Mouse (Mus musculus) midbrain, embryonic 15.5 days (tissue): Measurements from ENCODE around the gene Nkapd1. TPM values are rescaled to one million over a fixed set of nuclear protein-coding genes. Genes with fewer than 3 reads are reported as not detected.

ENCODE experiments used
- ATAC-seq: fragments of 200-750 bp; cut with Nextera tagmentation; replicated peaks from 2 replicates; pipeline ENCODE4 v1.8.0; 2017; ENCODE audit warnings: moderate TSS enrichment
- H3K27ac ChIP-seq: fragments of 300-500 bp; sonication (generic); 2 replicates; pipeline ENCODE4 v1.5.1; 2015; ENCODE audit warnings: mild to moderate bottlenecking, inconsistent platforms
- H3K27me3 ChIP-seq: fragments of 300-500 bp; sonication (generic); replicated peaks from 2 replicates; pipeline ENCODE4 v1.6.1; 2015; ENCODE audit warnings: inconsistent platforms
- H3K36me3 ChIP-seq: fragments of 300-500 bp; sonication (generic); replicated peaks from 2 replicates; pipeline ENCODE4 v1.6.1; 2015; ENCODE audit warnings: inconsistent platforms
- H3K4me1 ChIP-seq: fragments of 300-500 bp; sonication (generic); 2 replicates; pipeline ENCODE4 v1.6.1; 2015; ENCODE audit warnings: inconsistent platforms
- H3K4me2 ChIP-seq: fragments of 300-500 bp; sonication (generic); 2 replicates; pipeline ENCODE4 v1.6.1; 2015; ENCODE audit warnings: inconsistent platforms, mild to moderate bottlenecking, moderate library complexity
- H3K4me3 ChIP-seq: fragments of 300-500 bp; sonication (generic); 2 replicates; pipeline ENCODE4 v1.5.1; 2015; ENCODE audit warnings: mild to moderate bottlenecking, inconsistent platforms
- H3K9ac ChIP-seq: fragments of 300-500 bp; sonication (generic); 2 replicates; pipeline ENCODE4 v1.6.1; 2015; ENCODE audit warnings: mild to moderate bottlenecking, inconsistent platforms
- H3K9me3 ChIP-seq: fragments of 300-500 bp; sonication (generic); 2 replicates; pipeline ENCODE4 v1.6.1; 2016; ENCODE audit warnings: inconsistent platforms
- WGBS: fragments of 180-500 bp; shearing (Covaris S2); methylation state at CpG from one replicate; pipeline ENCODE4 v1.1.7; 2015; ENCODE audit warnings: mixed read lengths; 5-methylcytosine and 5-hydroxymethylcytosine counted together
- polyA plus RNA-seq: library from polyadenylated mRNA; unstranded; fragments of >200 nt; fragmentation: Nextera tagmentation; extraction: Ambion mirVana; gene quantifications from 2 replicates; pipeline ENCODE4 v1.2.1, GENCODE M21; 2015

The Nkapd1 gene
- polyA plus RNA-seq, 1 experiment from 2014 or later: 20.3 TPM

DNA sequence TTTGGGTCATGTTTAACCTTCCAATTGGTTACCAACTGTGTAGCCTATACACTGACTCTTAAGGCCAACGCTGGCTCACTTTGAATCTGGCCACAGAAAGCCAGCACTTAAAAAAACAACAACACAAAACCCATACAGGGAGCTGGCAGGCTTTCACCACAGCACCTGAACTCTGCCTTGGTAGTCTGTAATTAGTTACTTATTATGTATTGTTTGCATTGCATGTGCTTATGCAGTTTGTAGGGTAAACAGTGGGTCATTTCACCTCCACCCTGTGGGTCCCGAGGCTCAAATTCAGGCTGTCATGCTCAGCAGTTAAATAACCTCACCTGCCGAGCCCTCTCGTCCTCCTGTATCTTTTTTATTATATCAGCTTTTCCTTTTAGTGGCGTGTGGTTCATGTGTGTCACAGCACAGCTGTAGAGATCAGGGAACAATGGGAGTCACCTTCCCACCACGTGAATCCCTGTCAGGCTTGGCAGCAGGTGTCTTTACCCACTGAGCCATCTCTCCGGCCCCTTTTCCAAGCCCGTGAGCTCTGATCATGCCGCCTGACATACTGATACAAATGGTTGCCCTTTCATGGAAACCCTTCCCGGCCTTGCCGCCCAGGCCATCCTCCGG, 22.4 kb downstream of the Nkapd1 start:
- H3K9ac ChIP-seq: no peak overlapping the region
- no peak overlapping the region for H3K27ac ChIP-seq
- H3K36me3 ChIP-seq: peaks cover 38% of the 10 kb centered on the region
- ATAC-seq: no peak
- H3K4me3 ChIP-seq: no peak overlapping the region
- no peaks in the 10 kb centered on the region for H3K9me3 ChIP-seq
- 78% methylated on average over 12 of the region's 12 CpGs for WGBS
- H3K27me3 ChIP-seq: no peaks in the 10 kb centered on the region
- H3K4me2 ChIP-seq: no peak overlapping the region
- no peaks in the 10 kb centered on the region for H3K4me1 ChIP-seq

DNA sequence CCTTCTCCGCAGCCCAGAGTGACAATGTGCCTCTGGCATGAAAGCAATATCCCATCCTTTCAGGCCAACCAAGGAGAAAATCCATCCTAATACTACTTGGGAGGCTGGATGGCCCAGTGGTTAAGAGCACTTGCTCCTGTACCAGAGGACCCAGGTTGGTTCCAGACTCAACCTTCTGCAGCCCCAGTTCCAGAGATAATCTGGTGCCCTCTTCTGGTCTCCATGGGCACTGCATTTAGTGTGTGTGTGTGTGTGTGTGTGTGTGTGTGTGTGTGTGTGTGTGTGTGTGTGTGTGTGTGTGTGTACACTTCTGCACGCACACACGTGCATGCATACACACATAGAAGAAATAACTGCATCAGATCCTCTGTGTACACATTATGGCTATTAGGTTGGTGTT, 23.7 kb downstream of the Nkapd1 start:
- no peak for ATAC-seq
- 100% methylated on average over 1 of the region's 3 CpGs for WGBS
- Histone ChIP-seq H3K9me3 (no peaks in the 10 kb centered on the region), H3K4me3 (no peak overlapping the region), H3K4me2 (no peak overlapping the region), H3K27ac (no peak overlapping the region), H3K9ac (no peak overlapping the region), H3K27me3 (no peaks in the 10 kb centered on the region), H3K36me3 (peaks cover 27% of the 10 kb centered on the region), H3K4me1 (no peaks in the 10 kb centered on the region)

DNA sequence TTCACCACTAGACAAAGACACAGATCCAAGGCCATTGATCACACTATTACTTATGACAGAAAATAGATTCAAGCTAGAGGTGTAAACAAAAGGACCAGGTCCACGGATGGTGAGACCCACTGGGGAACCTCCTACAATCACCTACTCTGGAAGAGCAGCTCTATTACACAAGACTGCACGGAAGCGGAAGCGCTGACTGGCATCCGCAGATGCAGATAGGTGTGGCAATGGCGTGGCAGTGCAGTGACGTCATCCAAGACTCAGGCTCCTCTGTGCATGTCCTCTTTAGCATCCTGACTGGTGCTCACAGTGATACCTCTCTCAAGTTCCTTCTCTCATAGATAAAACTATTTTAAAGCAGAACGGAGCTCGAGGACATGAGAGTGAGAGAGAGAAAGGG, 24.3 kb downstream of the Nkapd1 start:
- Histone ChIP-seq H3K36me3 (peaks cover 21% of the 10 kb centered on the region), H3K9ac (no peak overlapping the region), H3K4me1 (no peaks in the 10 kb centered on the region), H3K27me3 (no peaks in the 10 kb centered on the region), H3K9me3 (no peaks in the 10 kb centered on the region), H3K4me3 (no peak overlapping the region), H3K27ac (no peak overlapping the region), H3K4me2 (no peak overlapping the region)
- WGBS: 89% methylated on average over 9 of the region's 9 CpGs
- ATAC-seq: no peak

DNA sequence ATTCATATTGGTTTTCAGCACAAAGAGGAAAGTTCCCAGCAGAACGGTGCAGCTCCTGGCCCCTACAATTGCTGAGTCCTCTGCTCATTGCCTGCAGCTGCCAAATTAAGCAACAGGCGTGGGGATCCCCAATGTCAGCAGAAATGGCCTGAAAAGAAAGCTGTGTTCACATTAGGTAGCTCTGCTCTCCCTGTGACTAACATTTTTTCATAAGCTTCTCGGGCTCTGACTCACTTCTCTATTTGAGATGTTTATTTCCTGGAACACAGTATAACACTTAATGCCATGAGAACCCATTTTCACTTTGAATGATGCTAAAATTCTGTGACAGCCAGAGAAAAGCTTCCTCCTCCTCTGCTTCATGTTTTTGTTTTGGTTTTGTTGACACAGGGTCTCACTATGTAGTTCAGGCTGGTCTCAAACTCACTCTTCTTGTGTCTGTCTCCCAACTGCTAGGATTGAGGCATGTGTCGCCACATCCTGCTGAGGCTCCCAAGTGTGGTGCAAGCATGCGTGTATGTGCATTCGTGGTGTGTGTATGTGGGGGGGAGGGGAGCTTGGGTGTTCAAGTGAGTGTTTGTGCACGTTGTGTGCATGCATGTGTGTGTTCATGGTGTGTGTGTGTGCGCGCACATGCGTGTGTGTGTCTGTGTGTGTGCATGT, 26.3 kb downstream of the Nkapd1 start:
- Histone ChIP-seq H3K36me3 (peaks cover 4% of the 10 kb centered on the region; the same call in 1 of the 2 replicates), H3K4me1 (no peaks in the 10 kb centered on the region), H3K27ac (no peak overlapping the region), H3K27me3 (no peaks in the 10 kb centered on the region), H3K9me3 (no peaks in the 10 kb centered on the region), H3K9ac (no peak overlapping the region), H3K4me3 (no peak overlapping the region), H3K4me2 (no peak overlapping the region)
- 81% methylated on average over 10 of the region's 10 CpGs for WGBS
- no peak for ATAC-seq

DNA sequence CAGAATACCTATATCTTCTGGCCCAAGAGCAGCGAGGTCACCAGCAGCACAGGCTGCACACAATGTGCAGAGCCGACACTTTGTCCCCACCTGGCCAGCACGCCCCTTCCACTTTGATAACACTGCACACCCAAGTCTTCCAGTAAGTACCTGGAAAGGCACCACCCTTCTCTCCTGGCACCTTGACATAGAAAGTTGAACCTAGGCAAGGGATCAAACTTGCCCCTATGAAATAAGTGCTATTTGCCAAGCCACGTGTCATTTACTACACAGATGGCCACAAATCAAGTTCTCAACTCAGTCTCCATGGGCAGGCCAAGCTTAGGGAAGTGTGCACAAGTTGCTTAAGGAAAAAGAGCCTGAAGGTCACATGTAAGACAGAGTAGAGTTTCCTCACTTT, 30.3 kb downstream of the Nkapd1 start:
- 81% methylated on average over 4 of the region's 4 CpGs for WGBS
- ATAC-seq: no peak
- Histone ChIP-seq H3K4me3 (no peak overlapping the region), H3K4me2 (no peak overlapping the region), H3K9me3 (no peaks in the 10 kb centered on the region), H3K4me1 (no peaks in the 10 kb centered on the region), H3K9ac (no peak overlapping the region), H3K36me3 (no peaks in the 10 kb centered on the region), H3K27me3 (no peaks in the 10 kb centered on the region), H3K27ac (no peak overlapping the region)

DNA sequence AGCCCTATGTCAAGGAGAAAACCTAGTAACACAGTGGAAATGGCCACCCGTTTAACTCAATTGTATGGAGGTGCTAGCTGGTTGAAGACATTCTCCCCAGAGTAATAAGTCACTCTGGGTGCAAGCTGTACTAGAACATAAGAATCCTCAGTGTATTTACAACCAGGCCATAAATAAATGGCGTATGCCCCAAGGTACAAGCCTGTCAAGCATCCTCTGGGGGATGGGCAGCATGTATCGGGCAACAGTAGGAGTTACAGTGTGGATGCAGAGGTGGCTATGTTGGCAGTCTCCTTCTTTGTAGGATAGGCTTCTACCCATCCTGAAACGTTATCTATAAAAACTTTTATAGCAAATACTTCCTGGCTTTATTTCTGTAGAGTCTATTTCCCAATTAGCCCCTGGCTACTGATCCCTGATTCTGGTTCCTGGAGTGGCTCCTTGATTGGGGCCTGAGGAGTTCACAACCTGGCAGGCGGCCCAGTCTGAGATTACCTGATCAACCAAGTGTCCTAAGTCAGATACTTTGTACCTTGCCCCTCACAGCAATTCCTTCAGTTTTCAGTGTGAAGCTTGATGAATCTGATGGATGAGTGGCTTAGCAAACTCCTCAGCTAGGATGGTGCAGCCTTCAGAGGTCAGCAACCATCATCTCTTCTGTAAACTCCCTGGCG, 32.0 kb downstream of the Nkapd1 start:
- no peak overlapping the region for H3K27ac ChIP-seq
- no peaks in the 10 kb centered on the region for H3K9me3 ChIP-seq
- H3K27me3 ChIP-seq: no peaks in the 10 kb centered on the region
- no peaks in the 10 kb centered on the region for H3K4me1 ChIP-seq
- H3K9ac ChIP-seq: no peak overlapping the region
- no peak overlapping the region for H3K4me2 ChIP-seq
- 86% methylated on average over 6 of the region's 6 CpGs for WGBS
- no peak for ATAC-seq
- no peak overlapping the region for H3K4me3 ChIP-seq
- H3K36me3 ChIP-seq: no peaks in the 10 kb centered on the region

DNA sequence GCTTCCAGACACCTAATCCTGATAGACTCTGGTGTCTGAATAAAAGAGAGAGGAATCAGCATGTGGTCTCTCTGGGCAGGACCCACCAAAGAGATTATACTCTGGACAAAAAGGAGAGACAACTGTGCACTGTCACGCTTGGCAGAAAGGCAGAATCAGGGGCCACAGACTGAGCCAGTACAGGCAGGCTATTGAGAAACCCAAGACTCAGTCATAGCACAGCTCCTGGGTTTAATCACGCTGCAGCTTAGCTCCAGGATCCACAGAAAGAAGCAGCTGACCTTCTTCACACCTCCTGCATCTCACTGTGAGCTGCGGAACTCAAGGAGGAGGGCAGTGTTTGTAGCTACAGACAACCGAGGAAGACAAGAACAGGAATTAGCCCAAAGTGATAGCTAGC, 36.9 kb downstream of the Nkapd1 start:
- Histone ChIP-seq H3K27me3 (no peaks in the 10 kb centered on the region), H3K9ac (no peak overlapping the region), H3K4me3 (no peak overlapping the region), H3K4me1 (no peaks in the 10 kb centered on the region), H3K9me3 (no peaks in the 10 kb centered on the region), H3K36me3 (no peaks in the 10 kb centered on the region), H3K27ac (no peak overlapping the region), H3K4me2 (no peak overlapping the region)
- WGBS: 5% methylated on average over 4 of the region's 4 CpGs
- no peak for ATAC-seq

DNA sequence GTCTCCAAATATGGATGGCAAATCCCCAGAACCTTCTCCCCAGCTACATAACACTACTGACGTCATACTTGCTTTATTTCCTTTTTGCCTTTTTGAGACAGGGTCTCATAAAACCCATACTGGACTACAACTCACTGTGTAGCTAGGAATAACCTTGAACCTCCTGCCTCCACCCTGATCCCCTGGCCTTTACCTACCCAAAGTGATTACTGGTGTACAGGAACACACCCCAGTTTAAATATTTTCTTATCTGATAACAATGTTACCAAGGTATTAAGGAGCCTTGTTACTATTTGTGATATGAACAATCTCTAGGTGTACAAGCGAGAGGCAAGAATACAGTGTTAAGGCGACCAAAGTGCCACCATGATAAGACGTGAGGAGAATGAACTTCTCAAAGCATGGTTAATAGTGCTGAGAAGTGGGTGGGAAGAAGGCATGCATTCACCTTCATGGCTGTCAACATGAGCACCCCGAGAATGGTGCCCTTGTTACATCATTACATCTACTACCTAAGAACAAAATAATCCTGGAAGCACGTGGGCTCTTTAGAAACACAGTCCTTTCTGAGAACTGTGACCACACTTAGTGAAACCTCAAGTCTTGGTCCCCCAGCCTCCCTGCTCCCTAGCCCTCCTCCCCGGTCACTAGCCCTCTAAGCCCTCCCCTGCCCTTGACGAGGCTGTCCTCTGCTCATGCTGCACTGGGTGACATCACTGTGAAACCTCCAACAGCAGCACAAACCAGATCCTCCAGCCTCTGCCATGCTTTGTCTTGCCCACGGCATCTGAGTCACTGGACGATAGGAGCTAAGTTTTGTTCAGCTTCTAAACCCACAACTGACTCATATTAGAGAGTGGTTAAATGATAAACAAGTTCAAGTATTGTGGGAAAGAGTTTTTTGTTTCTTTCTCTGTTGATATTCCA, 47.4 kb downstream of the Nkapd1 start:
- 83% methylated on average over 10 of the region's 10 CpGs for WGBS

DNA sequence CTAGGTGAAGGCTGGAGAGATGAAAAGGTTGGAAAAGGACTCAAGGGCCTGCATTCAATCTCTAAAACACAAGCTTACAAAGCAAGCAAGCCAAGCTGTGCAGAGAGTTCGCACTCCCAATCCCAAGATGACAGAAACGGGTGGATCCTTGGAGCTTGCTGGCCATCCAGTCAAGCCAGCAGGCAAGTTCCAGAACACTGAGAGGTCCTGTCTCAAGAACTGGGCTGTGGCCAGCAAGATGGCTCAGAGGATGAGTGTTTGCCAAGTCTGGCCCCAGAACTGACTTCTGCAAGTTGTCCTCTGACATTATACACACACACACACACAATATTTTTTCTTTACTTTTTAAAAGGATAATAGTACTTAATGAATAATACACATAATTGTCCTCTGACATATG, 49.4 kb downstream of the Nkapd1 start:
- 89% methylated on average over 2 of the region's 2 CpGs for WGBS
- Histone ChIP-seq H3K27me3 (no peaks in the 10 kb centered on the region), H3K4me2 (no peak overlapping the region), H3K4me1 (no peaks in the 10 kb centered on the region), H3K27ac (no peak overlapping the region), H3K36me3 (no peaks in the 10 kb centered on the region), H3K4me3 (no peak overlapping the region), H3K9ac (no peak overlapping the region), H3K9me3 (no peaks in the 10 kb centered on the region)
- ATAC-seq: no peak

More for the DNA sequence above, 47.4 kb downstream of the Nkapd1 start:
- Histone ChIP-seq H3K27ac (no peak overlapping the region), H3K4me1 (no peaks in the 10 kb centered on the region), H3K27me3 (no peaks in the 10 kb centered on the region), H3K36me3 (no peaks in the 10 kb centered on the region), H3K4me2 (no peak overlapping the region), H3K9me3 (no peaks in the 10 kb centered on the region), H3K4me3 (no peak overlapping the region), H3K9ac (no peak overlapping the region)
- no peak for ATAC-seq

DNA sequence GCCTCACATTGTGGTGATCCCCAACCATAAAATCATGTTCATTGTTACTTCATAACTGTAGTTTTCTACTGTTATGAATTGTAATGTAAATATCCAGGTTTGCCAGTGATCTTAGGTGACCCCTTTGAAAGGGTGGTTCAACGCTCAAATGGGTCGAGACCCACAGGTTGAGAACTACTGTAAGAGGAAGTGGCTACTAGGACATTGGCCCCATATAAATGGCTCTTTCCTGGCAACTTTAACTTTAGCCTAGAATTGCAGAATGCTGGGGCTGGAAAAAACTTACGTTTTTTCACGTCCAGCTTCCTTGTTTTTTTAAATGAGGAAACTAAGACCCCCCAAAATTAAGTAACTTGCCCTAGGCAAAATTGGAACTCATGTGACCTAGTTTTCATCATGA, 49.9 kb downstream of the Nkapd1 start:
- H3K4me1 ChIP-seq: no peaks in the 10 kb centered on the region
- H3K36me3 ChIP-seq: no peaks in the 10 kb centered on the region
- H3K27ac ChIP-seq: no peak overlapping the region
- no peaks in the 10 kb centered on the region for H3K9me3 ChIP-seq
- no peak overlapping the region for H3K9ac ChIP-seq
- no peak overlapping the region for H3K4me3 ChIP-seq
- H3K4me2 ChIP-seq: no peak overlapping the region
- no peaks in the 10 kb centered on the region for H3K27me3 ChIP-seq
- ATAC-seq: no peak
- 95% methylated on average over 4 of the region's 4 CpGs for WGBS

DNA sequence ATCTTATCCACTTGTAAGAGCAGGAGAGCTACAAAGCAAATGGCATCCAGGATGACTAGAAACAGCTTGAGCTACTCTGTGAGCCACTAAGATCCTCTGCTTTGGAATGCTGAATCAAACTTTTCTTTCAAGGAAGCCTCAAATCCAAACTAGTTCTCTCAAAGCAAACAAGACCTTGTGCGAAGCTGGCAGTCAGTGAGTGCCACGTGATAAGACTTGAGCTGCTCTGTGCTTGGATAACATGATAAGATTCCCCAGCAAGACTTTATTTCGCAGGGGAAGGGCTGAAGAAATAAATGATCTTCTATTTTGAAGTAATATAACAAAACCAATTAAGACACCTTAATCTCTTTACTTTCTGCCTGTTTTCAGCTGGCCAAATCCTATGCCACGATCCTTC, 51.3 kb downstream of the Nkapd1 start:
- Histone ChIP-seq H3K36me3 (no peaks in the 10 kb centered on the region), H3K4me1 (no peaks in the 10 kb centered on the region), H3K9me3 (no peaks in the 10 kb centered on the region), H3K4me3 (no peak overlapping the region), H3K4me2 (no peak overlapping the region), H3K27me3 (no peaks in the 10 kb centered on the region), H3K9ac (no peak overlapping the region), H3K27ac (no peak overlapping the region)
- ATAC-seq: no peak
- 84% methylated on average over 4 of the region's 4 CpGs for WGBS

DNA sequence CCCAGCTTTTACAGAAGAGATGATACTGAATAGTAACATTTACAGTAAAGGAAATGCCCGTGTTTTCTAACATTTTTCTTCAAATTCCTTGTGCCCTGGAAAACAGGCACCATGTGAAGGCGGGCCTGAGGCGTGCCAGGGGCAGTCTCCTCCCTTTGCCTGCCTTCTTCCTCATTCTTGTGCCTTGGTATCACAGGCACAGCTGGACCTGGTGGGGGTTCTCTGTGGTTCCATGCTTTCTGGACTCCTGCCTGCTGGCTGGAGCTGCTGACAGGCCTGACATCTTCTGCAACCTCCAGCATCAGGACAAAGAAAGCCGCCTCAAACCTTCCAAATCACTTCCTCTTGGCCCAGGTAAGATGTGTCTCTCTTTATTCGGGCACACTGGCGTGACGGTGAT, 52.1 kb downstream of the Nkapd1 start:
- WGBS: 77% methylated on average over 7 of the region's 7 CpGs
- Histone ChIP-seq H3K9ac (no peak overlapping the region), H3K4me2 (no peak overlapping the region), H3K9me3 (no peaks in the 10 kb centered on the region), H3K4me1 (no peaks in the 10 kb centered on the region), H3K27ac (no peak overlapping the region), H3K4me3 (no peak overlapping the region), H3K27me3 (no peaks in the 10 kb centered on the region), H3K36me3 (no peaks in the 10 kb centered on the region)
- ATAC-seq: no peak
